Mouse (Mus musculus) myocyte (in vitro differentiated cells): ENCODE measurements around the gene Schip1. TPM values are rescaled to one million over a fixed set of nuclear protein-coding genes. Genes with fewer than 3 reads are reported as not detected.

Experiments used
- H3K27me3 ChIP-seq: one replicate; pipeline ENCODE4 v1.6.1; 2011; ENCODE audit not compliant: control insufficient read depth, insufficient read depth, insufficient read length
- H3K36me3 ChIP-seq: one replicate; pipeline ENCODE4 v1.6.1; 2011; ENCODE audit not compliant: control insufficient read depth, insufficient read depth
- H3K4me2 ChIP-seq: one replicate; pipeline ENCODE4 v1.6.1; 2011; ENCODE audit warnings: low read depth, control low read depth
- H3K4me3 ChIP-seq: one replicate; pipeline ENCODE4 v1.5.1; 2011; ENCODE audit warnings: mild to moderate bottlenecking, control low read depth, moderate library complexity
- H3K79me2 ChIP-seq: one replicate; pipeline ENCODE4 v1.6.1; 2011; ENCODE audit not compliant: control insufficient read depth, insufficient read depth
- H3ac ChIP-seq: one replicate; pipeline ENCODE4 v1.6.1; 2011; ENCODE audit not compliant: control insufficient read depth, insufficient read length
- CEBPB ChIP-seq: IDR thresholded peaks from 2 replicates; pipeline ENCODE4 v1.6.1; 2011; ENCODE audit warnings: mild to moderate bottlenecking, moderate library complexity; ENCODE audit not compliant: poor library complexity, insufficient read depth, severe bottlenecking
- E2F4 ChIP-seq: IDR thresholded peaks from one replicate; pipeline ENCODE4 v1.6.1; 2011; ENCODE audit warnings: mild to moderate bottlenecking, control low read depth, moderate library complexity; ENCODE audit not compliant: insufficient read depth
- MAX ChIP-seq: IDR thresholded peaks from one replicate; pipeline ENCODE4 v1.6.1; 2011; ENCODE audit warnings: low read depth, mild to moderate bottlenecking, control low read depth
- MYOD1 ChIP-seq, 3 experiments: IDR thresholded peaks; one replicate each; pipeline ENCODE4 v1.6.1; 2011; ENCODE audit warnings: control low read depth in 2 of 3, low read depth in 2 of 3, mild to moderate bottlenecking in 2 of 3, moderate library complexity in 1 of 3; ENCODE audit not compliant: insufficient read length in 2 of 3, control insufficient read depth in 1 of 3
- MYOG ChIP-seq, 3 experiments: IDR thresholded peaks; one replicate each; pipeline ENCODE4 v1.6.1; 2011; ENCODE audit warnings: control low read depth in 2 of 3, low read depth in 2 of 3, mild to moderate bottlenecking in 2 of 3; ENCODE audit not compliant: insufficient read length in 2 of 3, control insufficient read depth in 1 of 3, insufficient read depth in 1 of 3
- POLR2A ChIP-seq: IDR thresholded peaks from one replicate; pipeline ENCODE4 v1.6.1; 2011; ENCODE audit warnings: low read depth, mild to moderate bottlenecking, control low read depth, moderate library complexity; ENCODE audit not compliant: insufficient read length
- POLR2AphosphoS2 ChIP-seq: IDR thresholded peaks from one replicate; pipeline ENCODE4 v1.6.1; 2011; ENCODE audit warnings: low read depth, control low read depth; ENCODE audit not compliant: insufficient read length
- REST ChIP-seq: IDR thresholded peaks from one replicate; pipeline ENCODE4 v1.6.1; 2011; ENCODE audit warnings: mild to moderate bottlenecking, control low read depth, moderate library complexity; ENCODE audit not compliant: insufficient read depth, insufficient read length
- SRF ChIP-seq: IDR thresholded peaks from one replicate; pipeline ENCODE4 v1.6.1; 2011; ENCODE audit warnings: low read depth; ENCODE audit not compliant: control insufficient read depth, insufficient read length
- TCF12 ChIP-seq: IDR thresholded peaks from one replicate; pipeline ENCODE4 v1.6.1; 2011; ENCODE audit warnings: mild to moderate bottlenecking, control low read depth; ENCODE audit not compliant: poor library complexity, insufficient read depth, severe bottlenecking
- TCF3 ChIP-seq: IDR thresholded peaks from one replicate; pipeline ENCODE4 v1.6.1; 2011; ENCODE audit warnings: low read depth, control low read depth; ENCODE audit not compliant: insufficient read length
- USF1 ChIP-seq: IDR thresholded peaks from one replicate; pipeline ENCODE4 v1.6.1; 2011; ENCODE audit warnings: low read depth, mild to moderate bottlenecking, control low read depth, moderate library complexity
- polyA plus RNA-seq: library from polyadenylated mRNA; unstranded; fragments of >200 nt; fragmentation: generic; extraction: Trizol; gene quantifications from one replicate; pipeline ENCODE4 v1.2.1, GENCODE M21; 2012; ENCODE audit warnings: missing spikeins

The Schip1 gene
- polyA plus RNA-seq, 1 experiment, result 23.3 TPM

- no peak overlapping the region for H3K4me3 ChIP-seq
- H3K36me3 ChIP-seq, result no peaks in the 10 kb centered on the region
- no peak overlapping the region for H3ac ChIP-seq
- H3K79me2 ChIP-seq, result no peaks in the 10 kb centered on the region
- TF ChIP-seq TCF12 (no peak), E2F4 (no peak), REST (no peak), POLR2AphosphoS2 (no peak), CEBPB (no peak)
- no peaks in the 10 kb centered on the region for H3K27me3 ChIP-seq
- no peak overlapping the region for H3K4me2 ChIP-seq
Measured at GRCm38 (mm10) chr3:68659996-68660395, 595.4 kb downstream of the Schip1 start.

DNA sequence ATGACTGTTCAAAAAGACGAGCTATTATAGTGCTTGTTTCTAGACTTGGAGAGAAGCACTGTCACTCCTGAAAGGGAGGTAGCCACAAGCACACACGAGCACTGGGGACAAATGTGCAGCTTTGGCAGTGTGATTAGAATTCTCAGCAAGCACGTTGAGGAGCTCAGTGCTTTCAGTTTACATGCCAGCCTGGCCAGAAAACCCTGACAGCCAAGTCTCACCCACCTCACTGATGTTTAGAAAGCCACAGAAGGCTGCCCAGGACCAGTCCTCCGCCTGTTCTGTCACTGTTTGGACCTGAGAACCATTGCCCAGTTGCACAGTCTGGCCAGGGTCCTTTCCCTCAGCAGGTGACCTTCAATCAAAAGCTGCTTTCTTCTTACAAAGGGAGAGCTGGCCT lies 595.9 kb downstream of the Schip1 start:
- no peaks in the 10 kb centered on the region for H3K79me2 ChIP-seq
- no peaks in the 10 kb centered on the region for H3K36me3 ChIP-seq
- no peak overlapping the region for H3ac ChIP-seq
- TF ChIP-seq MAX (no peak), CEBPB (no peak), E2F4 (no peak), TCF12 (no peak), REST (no peak), TCF3 (no peak), MYOD1 (IDR thresholded peaks at IDR 0.05; ENCODE audit: control insufficient read depth in 1 of 3, insufficient read length in 2 of 3, low read depth in 2 of 3) (no peak), SRF (no peak), USF1 (no peak), MYOG (IDR thresholded peaks at IDR 0.05; ENCODE audit: control insufficient read depth in 1 of 3, insufficient read depth in 1 of 3, insufficient read length in 2 of 3, low read depth in 2 of 3) (no peak), POLR2AphosphoS2 (no peak), POLR2A (no peak)
- H3K4me2 ChIP-seq, result no peak overlapping the region
- H3K4me3 ChIP-seq, result no peak overlapping the region
- H3K27me3 ChIP-seq, result no peaks in the 10 kb centered on the region

GRCm38 (mm10) chr3:68662386-68662785 lies 597.8 kb downstream of the Schip1 start:
- no peaks in the 10 kb centered on the region for H3K79me2 ChIP-seq
- TF ChIP-seq E2F4, result no peak
- TF ChIP-seq POLR2A, result no peak
- no peak for TF ChIP-seq TCF3
- TF ChIP-seq MYOG (IDR thresholded peaks at IDR 0.05; ENCODE audit: control insufficient read depth in 1 of 3, insufficient read depth in 1 of 3, insufficient read length in 2 of 3, low read depth in 2 of 3), result no peak
- H3K27me3 ChIP-seq, result no peaks in the 10 kb centered on the region
- no peaks in the 10 kb centered on the region for H3K36me3 ChIP-seq
- no peak overlapping the region for H3K4me2 ChIP-seq
- no peak overlapping the region for H3K4me3 ChIP-seq
- H3ac ChIP-seq, result no peak overlapping the region

GRCm38 (mm10) chr3:68664337-68664736 lies 599.7 kb downstream of the Schip1 start:
- Histone ChIP-seq H3K4me3 (no peak overlapping the region), H3K4me2 (no peak overlapping the region), H3ac (no peak overlapping the region), H3K36me3 (no peaks in the 10 kb centered on the region), H3K79me2 (no peaks in the 10 kb centered on the region), H3K27me3 (no peaks in the 10 kb centered on the region)
- TF ChIP-seq USF1, result no peak
- no peak for TF ChIP-seq POLR2AphosphoS2
- no peak for TF ChIP-seq MYOD1 (IDR thresholded peaks at IDR 0.05; ENCODE audit: control insufficient read depth in 1 of 3, insufficient read length in 2 of 3, low read depth in 2 of 3)
- no peak for TF ChIP-seq SRF
- TF ChIP-seq E2F4, result no peak
- TF ChIP-seq POLR2A, result no peak
- TF ChIP-seq MAX, result no peak
- TF ChIP-seq CEBPB, result no peak
- no peak for TF ChIP-seq MYOG (IDR thresholded peaks at IDR 0.05; ENCODE audit: control insufficient read depth in 1 of 3, insufficient read depth in 1 of 3, insufficient read length in 2 of 3, low read depth in 2 of 3)

DNA sequence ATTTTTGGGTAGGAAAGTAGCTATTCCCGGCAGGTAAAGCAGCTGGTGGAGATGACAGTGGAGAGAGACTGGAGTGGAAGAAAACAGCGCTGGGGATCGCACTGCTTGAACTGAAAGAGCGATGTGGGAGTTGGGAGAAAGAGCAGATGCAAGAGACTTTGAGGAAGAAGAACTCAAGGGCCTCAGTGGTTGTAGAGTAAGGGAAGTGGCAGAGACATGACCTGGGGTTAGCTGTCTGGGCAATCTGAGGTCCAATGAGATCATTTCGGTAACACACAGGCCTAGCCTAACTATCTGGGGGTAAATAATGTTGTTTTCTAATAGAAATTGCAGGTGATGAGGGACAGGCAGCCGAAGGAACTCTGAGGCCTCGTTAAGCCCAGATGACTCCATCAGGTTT lies 601.8 kb downstream of the Schip1 start:
- Histone ChIP-seq H3K79me2 (no peaks in the 10 kb centered on the region), H3K4me3 (no peak overlapping the region), H3K4me2 (no peak overlapping the region), H3ac (no peak overlapping the region), H3K27me3 (no peaks in the 10 kb centered on the region), H3K36me3 (no peaks in the 10 kb centered on the region)
- TF ChIP-seq CEBPB (no peak), MYOG (IDR thresholded peaks at IDR 0.05; ENCODE audit: control insufficient read depth in 1 of 3, insufficient read depth in 1 of 3, insufficient read length in 2 of 3, low read depth in 2 of 3) (no peak), MAX (no peak), SRF (no peak), TCF12 (no peak), E2F4 (no peak), USF1 (no peak), POLR2AphosphoS2 (no peak)

GRCm38 (mm10) chr3:68667852-68668251 lies 603.2 kb downstream of the Schip1 start:
- Histone ChIP-seq H3K79me2 (no peaks in the 10 kb centered on the region), H3K4me3 (no peak overlapping the region), H3K4me2 (no peak overlapping the region), H3ac (no peak overlapping the region), H3K36me3 (no peaks in the 10 kb centered on the region), H3K27me3 (no peaks in the 10 kb centered on the region)
- no peak for TF ChIP-seq E2F4
- no peak for TF ChIP-seq MYOD1 (IDR thresholded peaks at IDR 0.05; ENCODE audit: control insufficient read depth in 1 of 3, insufficient read length in 2 of 3, low read depth in 2 of 3)
- TF ChIP-seq SRF, result no peak
- no peak for TF ChIP-seq TCF3
- TF ChIP-seq MYOG (IDR thresholded peaks at IDR 0.05; ENCODE audit: control insufficient read depth in 1 of 3, insufficient read depth in 1 of 3, insufficient read length in 2 of 3, low read depth in 2 of 3), result no peak
- no peak for TF ChIP-seq MAX
- TF ChIP-seq USF1, result no peak
- no peak for TF ChIP-seq POLR2A
- no peak for TF ChIP-seq REST
- no peak for TF ChIP-seq TCF12
- no peak for TF ChIP-seq POLR2AphosphoS2
